Mouse (Mus musculus): ENCODE data around the gene Cds1.

Cds1 gene

DNA sequence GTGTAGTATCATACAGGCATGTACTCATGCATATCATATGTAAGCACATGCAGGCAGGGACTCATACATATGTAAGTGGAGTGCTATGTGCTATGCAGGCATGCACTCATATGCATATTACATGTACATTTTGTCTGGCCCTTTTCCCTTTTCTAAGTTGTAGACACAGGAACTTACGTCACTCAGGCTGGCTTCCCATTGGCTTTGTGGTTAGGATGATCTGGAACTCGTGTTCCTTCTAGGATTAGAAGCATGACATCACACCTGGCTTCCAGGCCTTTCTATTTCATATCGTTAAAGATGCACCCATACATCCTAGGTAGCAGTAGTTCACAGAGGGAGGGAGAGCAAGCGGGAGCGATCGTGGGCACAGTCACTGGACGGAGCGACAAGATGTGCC is 10.3 kb downstream of the Cds1 start:
- DNase-seq (ENCODE audit: low spot score in 2 of 2) = no peak

DNA sequence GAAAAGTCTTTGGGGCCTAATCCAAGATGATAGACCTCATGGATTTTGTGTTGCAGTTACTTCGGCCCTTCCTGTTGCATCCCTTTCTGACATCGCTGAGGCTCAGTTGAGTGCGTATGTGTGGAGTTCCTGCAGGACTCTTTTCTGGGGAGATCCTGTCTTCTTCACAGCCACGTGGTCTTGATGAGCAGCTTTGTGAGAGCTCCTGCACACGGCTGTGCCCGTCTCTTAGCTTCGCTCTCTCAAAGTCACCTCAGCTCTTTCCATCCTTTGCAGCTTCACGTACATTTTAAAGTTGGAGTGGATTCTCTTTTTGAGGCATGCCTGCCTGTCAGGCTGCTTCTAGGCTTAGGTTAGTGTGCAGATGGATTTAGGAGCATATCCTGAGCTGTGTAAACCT is 11.6 kb downstream of the Cds1 start:
- no peak for DNase-seq (ENCODE audit: low spot score in 2 of 2)

DNA sequence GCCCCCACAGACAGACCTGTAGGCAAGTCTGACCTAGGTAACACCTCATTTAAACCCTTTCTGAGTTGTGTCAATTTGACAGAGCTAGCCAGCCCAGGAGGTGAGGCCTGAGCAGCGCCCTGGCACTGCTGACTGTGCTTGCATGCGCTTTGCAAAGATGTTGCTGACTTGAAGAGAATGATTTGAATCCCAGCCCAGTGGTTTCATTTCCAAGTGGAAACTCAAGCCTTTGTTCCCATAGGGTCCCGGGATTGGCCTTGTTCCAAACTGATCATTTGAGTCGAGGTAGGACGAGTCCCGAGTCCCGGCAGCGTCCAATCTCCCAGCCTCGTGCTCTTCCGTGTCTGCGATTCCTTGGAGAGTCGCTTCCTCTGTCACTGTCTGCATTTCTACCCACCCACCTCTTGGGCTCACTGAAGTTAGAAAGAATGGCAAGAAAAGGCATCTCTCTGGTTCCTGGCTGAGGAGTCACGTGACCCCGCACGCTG is 14.5 kb downstream of the Cds1 start:
- no peak for DNase-seq (ENCODE audit: low spot score in 2 of 2)

DNA sequence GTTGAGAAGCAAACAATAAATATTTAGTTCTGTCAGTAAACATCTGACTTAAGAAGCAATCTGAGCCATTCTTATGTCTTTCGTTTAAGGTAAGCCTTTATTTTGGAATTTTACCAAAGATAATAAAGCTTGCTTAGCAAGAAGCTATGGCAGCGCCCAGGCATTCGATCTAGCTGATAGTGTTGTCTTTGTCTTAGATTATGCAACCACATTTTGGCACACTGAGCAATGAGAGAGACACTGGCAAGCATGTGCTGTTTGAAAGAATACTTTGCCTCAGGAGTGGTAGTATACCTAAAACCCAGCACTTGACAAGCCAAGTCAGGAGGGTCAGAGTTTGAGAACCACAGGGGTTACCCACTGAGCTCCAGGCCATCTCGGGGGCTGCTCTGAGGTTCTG is 16.0 kb downstream of the Cds1 start:
- DNase-seq (ENCODE audit: low spot score in 2 of 2) = no peak

DNA sequence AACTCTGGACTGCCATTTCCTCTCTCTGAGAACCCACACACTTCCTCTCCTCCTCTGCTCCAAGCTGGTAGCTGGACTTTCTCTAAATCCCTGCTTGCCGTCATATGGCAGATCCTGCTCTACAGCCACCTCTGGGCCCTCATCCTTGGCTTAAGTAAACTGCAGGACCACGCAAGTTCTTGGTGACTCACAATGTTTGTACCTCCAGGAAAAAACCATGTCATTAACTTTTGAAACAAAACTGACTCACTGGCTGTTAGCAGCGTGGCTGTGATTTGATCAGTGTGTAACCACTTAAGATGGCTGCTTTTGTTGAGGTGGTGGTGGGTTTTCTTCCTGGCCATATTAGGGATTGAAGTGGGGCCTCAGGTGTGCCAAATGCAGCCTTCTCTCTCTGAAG is 19.4 kb downstream of the Cds1 start:
- DNase-seq (ENCODE audit: low spot score in 2 of 2) = no peak

DNA sequence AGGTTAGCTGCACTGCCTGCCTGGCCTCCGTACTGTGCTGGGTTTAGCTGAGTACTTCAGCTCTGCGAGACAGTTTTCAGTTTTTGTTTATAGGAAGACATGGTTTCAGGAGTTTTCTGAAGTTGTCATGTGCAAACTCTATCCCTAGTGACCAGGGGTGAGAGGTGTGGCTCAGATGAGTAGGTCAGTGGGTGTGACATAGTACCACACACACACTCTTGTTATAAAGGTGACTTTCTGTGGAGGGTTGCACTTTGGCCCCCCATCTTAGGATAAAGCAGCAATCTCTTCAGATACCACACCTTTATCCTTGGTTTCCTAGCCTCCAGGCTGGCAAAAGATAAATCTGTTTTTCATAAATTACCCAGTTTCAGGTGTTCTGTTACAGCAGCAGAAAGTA is 19.9 kb downstream of the Cds1 start:
- no peak for DNase-seq (ENCODE audit: low spot score in 2 of 2)

DNA sequence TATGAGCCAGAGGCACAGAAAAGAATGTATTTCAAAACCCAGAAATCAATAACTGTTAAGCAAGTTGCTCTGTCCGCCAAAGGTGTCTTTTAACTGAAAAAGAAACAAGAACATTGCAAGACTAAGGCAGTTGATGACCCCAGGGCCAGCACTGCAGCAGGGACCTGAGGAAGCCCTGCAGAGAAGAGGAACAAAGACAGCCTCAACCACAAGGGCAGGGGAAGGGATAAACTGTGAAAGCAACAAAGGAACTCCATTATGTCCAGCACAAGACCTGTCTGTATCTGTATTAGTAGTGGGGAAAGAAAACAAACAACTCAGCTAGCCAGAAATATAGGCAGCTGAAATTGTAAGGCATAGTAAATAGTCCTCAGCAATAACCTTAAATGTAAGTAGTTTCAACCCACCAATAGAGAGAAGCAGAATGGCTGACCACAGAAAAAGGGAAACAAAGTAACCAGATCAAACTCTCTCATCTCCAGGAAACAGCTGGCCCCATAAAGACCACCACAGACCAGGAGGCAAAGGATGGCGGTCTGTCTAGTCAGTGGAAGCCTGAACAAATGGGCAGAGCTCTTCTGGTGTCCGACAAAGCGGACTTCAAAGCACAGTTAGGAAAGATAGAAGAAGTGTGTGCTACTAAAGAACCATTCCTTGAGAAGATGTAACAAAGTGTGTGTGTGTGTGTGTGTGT is 21.1 kb downstream of the Cds1 start:
- DNase-seq (ENCODE audit: low spot score in 2 of 2) = no peak

DNA sequence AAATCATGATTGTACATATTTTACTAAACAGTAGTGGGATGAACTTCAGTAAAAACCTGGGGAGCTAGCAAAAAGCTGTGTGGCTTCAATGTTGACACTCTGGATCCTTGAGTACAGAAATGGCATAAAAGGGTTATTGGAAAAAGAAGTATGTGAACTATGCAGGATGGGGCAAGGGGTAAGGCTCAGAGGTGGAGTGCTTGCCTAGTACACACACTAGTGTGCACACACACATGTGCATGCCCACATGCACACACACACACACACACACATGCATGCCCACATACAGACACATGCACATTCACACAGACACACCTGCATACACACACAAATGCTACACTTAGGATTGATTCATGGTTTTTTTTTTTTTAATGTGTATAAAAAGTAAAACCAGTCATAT is 24.8 kb downstream of the Cds1 start:
- no peak for DNase-seq (ENCODE audit: low spot score in 2 of 2)

DNA sequence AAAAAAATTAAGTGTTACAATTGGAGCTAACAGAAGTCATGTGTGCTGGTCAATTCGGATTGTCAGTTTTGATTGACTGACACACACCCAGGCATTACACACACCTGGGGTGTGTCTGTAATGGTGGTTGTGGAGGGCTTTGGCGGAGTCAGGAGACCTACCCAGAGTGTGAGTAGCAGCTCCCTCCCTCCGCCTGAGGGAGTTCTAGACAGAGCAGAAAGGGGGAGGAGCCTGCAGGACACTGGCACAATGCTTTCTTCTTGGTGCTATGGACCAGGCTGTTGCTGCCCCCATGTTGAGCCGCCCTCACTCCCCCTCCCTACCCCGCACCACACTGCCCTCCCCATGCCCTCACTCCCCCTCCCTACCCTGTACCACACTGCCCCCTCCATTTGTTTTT is 25.6 kb downstream of the Cds1 start:
- DNase-seq (ENCODE audit: low spot score in 2 of 2) = no peak

DNA sequence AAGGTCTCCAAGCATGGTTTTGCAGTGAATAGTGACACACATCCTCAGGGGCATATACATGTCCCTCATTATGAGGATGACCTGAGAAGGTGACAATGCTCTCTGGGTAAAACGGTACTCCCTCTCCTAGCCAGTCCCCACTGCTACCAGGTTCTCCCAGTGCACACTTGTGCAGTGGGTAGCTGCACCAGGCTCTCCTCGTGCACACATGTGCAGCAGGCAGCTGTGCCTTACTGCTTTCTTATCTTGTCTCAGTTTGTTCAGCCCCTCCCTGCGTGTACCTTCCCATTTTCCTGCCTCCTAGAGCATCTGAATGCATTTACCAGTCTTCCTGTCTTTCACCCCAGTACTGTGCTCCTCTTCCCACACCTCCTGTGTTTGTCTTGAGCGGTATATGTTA is 27.7 kb downstream of the Cds1 start:
- no peak for DNase-seq (ENCODE audit: low spot score in 2 of 2)

DNA sequence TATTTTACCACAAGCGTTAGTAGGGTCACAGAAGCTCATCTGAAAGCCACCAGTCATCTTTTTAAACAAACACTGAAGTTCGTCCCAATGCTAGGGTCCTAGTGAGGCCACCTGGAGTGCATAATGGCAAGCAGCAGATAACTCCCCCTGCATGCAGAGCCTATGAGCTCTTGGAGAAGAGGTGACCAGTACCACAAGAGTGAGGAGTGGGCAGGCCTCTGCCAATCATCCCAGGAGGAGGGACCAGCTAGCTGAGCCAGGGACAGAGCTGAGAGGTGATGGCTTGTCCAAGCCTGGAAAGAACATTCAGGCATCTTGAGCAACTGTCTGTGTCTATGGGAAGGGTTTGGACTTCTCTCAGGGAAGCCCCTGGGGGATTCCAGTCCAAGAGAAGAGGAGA is 37.0 kb downstream of the Cds1 start:
- DNase-seq (ENCODE audit: low spot score in 2 of 2) = no peak

DNA sequence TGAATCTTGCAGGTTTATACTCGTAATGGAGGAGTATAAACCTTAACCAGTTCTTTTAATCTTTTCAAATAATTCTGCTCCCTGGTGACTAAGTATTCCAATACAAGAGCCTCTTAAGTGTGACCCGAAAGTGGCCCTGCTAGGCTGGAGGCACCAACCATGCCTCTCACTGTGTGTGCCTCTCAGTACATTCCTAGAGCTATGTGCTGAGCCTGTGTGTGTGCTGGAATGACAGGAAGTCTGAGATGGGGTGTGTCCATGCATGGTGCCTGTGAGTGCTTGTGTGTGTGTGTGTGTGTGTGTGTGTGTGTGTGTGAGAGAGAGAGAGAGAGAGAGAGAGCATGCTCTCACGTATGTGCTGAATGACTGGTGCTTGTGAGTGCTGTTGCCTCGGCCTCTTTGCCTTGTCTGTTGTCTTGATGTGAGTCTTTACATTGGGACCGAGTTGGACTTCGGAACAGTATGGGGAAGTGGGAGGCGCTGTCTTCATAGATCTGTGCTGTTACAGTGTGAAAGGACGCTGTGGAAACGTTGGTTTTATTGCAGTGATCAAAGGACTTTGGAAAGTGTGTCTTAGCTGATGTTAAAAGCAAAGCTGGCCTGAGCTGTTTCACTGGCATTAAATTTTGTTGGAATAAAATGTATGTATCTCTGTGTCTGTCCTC is 37.6 kb downstream of the Cds1 start:
- no peak for DNase-seq (ENCODE audit: low spot score in 2 of 2)

DNA sequence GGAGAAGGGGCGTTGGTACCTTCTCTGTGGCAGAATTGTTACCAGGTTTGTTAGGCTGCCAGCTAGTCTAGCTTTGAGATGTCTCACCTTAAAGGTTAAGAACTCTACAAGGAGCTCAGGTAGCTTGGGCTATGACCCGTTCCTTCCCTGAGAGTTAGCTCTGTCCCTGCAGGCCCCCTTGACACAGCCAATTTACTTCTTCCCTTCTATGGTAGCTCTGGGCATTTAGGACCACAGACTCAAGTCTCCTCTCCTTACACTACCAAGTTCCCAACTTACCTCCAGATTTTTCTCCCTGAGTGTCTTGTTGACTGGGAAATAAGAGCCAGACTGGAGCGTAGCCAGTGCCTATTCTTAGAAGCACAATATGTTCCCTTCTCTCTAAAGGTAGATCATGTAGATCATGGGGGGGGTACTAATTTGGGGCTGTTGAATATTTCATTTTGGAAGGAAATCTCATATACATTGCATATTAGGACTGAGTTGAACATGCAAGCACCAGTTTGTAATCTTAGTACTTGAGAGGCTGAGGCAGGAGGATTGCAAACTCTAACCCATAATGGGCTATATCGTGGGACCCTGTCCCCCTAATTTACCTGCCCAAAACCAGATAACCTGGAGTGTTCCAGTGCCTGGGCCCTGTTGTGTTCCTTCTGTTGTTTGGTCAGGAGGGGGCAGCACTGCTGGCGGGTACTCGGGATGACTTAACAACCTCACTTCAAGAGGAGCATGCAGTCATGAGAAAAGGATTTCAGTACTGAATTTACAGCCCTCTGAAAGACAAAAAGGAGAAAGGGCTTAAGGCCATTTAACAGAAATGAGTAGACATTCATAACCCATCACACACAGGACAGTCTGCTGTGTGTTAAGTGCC is 46.6 kb downstream of the Cds1 start:
- DNase-seq (ENCODE audit: low spot score in 2 of 2) = no peak

DNA sequence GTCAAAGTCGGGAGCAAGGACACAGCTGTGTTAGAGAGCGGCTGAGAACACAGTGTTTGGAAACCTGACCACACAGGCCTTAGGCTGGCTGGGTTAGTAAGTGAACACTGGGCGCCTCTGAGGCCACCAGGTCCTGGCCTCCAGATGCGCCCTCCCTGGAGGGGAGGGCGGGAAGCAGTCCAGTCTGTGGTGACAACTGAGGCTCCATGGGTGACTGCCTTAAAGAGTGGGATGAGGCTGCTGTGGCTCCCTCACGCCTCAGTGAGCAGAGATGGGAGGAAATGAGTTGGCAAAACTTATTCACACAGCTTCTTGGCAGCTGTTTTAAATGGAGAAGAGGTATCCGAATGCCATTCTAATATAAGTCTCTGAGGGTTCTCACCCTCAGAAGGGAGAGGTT is 51.9 kb downstream of the Cds1 start:
- DNase-seq (ENCODE audit: low spot score in 2 of 2) = no peak

DNA sequence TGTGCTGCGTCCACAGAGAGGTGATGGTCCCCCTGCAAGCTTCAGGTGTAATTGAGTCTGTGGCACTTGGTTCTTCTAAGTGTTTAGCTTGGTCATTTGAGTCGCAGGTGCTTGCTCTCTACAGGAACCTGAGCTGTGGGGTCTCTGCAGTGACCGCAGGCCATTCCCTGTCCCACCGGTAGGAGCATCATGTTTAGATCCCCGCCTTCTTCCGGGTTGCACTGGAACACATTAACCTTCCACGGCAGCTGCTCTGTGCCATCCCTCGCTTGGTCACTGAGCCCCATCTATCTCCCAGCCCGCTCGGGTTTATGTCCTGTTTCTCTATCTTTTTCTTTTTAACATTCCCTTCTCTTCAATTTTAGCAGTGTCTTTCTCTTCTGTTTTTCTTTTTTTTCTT is 54.3 kb downstream of the Cds1 start:
- no peak for DNase-seq (ENCODE audit: low spot score in 2 of 2)

DNA sequence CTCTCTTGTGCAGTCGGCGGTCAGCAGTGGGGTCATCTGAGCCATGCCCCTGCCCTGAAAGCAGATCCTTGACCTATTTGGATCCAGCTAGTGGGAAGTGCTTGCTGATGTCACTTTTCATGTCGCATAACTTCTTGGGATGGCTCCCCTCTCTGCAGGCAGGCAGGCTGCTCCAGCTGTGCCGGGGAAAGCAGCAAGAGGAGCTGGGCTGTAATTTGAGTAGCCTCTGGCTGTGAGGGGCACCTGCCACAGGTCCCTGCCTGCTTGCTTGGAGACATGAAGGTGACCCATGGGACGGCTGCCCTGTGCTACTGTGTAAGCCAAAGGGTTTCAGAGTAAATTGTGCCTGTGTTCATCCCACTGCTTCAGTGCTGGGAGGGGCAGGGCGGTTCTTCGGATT is 54.9 kb downstream of the Cds1 start:
- no peak for DNase-seq (ENCODE audit: low spot score in 2 of 2)

DNA sequence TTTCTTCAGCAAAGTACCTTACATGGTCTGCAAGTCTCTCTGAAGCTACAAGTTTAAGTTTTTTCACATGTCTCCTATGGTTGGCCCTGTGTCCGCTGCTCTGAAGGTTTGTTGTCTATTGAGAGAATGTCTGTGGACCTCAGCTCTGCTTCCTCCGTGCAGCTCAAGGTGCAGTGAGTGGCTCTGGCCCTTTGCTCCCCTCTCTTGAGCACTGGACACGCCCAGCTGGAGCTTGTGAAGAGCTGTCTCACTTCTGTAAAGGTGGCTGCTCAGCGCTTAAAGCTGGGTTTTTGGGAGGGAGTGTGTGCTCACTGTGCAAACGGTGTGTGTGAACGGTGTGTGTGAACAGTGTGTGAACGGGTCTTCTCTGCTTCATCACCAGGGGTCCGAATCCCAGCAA is 56.1 kb downstream of the Cds1 start:
- no peak for DNase-seq (ENCODE audit: low spot score in 2 of 2)

DNA sequence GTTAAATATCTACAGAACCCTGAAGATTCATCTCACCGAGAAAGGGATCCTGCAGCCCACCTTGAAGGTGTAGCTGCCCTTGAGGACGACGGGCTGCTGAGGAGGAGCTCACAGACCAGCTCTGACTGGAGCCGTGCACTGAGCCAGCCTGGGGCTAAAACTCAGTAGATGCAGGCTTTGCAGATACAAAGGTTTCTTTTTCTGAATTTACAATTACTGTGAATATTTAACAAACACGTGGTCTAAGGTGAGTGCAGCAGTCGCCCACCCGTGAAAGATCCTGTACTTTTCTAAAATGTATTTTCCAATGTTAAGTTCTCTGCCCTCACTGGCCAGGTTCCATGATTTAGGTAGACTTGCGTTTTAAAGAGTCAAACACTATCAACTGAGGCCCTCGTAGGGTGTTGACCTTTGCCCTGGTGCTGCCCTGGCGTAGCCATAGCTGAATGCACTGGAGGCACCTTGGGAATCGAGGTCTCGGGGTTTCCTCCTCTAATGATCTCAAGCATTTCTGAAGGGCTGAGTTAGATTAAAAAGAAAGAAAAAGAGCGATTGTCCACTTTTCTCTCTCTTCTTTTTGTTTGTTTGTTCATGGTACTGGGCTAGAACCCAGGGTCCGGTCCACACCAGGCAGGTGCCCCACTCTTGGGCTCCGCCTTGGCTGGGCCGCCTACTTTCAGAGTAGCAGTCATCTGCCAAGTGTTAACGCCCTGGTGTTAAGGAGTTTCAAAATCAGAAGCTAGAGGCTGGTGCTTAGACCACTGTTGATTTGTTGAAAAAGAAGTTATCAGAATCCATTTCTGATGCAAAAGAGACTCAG is 56.8 kb downstream of the Cds1 start:
- DNase-seq (ENCODE audit: low spot score in 2 of 2) = no peak

DNA sequence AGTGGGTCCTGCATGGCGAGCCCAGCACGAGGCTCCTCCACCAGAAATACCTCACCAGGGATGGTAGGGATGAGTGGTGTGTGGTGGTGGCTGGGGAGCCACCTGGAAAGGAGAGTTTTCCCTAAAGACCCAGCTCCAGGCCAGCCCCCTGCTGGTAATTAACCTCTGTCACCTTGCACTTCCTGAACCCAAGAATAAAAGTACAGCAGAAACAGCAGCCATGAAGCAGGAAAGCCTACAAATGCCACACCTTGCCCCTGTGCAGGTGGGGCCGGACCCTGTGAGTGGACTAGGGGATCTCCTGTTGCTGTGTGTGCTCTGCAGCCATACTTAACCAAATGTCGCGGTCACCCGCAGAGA is 57.4 kb downstream of the Cds1 start:
- no peak for DNase-seq (ENCODE audit: low spot score in 2 of 2)

DNA sequence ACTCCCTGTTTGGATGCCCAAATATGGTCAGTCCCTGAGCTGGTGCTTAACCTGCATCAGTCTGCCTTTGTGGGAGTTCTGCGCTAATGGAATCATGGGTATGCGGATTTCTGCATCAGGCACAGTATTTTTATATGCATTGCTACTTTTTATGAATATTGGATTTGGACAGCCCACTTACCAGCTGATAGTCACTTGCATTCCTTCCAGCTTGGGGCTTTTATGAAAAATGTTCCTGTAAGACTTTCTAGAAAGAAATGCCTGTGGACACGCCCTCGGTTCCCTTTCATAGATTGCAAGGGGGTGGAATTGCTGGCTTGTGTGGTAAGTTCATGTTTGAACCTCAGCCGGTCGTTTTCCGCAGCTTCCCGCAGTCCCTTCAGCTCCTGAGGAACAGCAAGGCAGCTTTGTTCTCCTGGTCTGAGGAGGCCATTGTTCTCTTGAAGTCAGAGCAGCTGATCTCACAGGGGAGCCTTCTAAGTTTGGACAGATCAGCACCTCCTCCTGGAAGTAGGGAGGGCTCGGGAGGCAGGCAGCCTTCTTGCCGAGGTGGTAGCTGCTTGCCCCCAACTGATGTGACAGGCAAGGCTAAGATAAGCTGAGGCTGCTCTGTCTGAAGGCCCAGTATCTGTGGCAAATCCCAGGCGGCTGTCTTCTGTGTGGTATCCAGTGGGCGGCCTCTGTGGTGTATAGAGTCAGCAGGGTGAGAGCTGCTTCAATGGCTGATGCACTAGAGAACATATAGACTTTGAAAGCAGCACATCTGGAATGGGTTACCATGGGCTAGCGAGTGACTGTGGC is 60.4 kb downstream of the Cds1 start:
- no peak for DNase-seq (ENCODE audit: low spot score in 2 of 2)

DNA sequence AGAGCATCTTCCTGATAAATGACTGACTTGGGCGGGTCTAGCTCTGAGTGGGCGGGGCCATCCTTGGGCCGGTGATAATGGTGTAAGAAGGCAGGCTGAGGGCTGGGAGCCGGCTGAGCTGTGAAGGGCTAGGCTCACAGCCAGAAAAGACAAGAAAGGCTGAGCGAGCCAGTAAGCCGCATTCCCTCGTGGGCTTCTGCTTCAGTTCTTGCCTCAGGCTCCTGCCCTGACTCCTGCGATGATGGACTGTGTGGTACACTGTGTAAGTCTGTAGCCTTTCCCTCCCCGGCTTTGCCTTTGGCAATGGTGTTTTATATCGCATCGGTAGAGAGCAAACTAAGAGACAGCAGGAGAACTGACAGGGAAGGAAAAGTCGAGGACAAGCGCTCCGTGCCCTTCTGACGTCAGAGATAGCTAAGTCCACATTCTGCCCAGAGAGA is 61.6 kb downstream of the Cds1 start:
- no peak for DNase-seq (ENCODE audit: low spot score in 2 of 2)

All from natural killer cell, adult 2 months (primary cell).